Mouse (Mus musculus) megakaryocyte, embryonic 14.5 days (primary cell): ENCODE measurements around the gene Tmem59l.

Source experiments
- FLI1 ChIP-seq: IDR thresholded peaks from 2 replicates; pipeline ENCODE4 v1.6.1; 2012; ENCODE audit warnings: low read length, inconsistent platforms, mixed read lengths
- GATA1 ChIP-seq: IDR thresholded peaks from 3 replicates; pipeline ENCODE4 v1.6.1; 2012; ENCODE audit warnings: mixed read lengths, low read length, inconsistent platforms, borderline replicate concordance

- TF ChIP-seq FLI1 (no peak), GATA1 (no peak)
Observed at GRCm38 (mm10) chr8:70469938-70470337, 17.2 kb downstream of the Tmem59l start.
